In the genomic region with DNA sequence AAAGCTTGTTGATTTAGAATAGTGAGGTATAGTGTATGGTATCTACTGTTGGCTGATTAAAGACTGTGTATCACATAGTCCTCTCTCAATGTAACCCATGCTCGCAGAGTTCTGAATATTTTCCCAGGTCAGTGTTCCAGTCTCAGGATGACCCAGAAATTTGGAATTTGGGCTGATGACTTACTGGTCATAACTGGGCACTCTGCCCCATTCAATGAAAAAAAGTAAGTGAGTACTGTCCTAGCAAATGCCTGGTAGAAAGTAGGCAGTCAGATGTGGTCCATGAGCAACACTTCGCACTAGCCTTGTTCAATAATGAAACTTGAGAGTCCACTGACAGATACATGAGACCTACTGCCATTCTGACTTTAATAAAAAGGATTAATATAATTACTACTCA, we compare ENCODE assay signal across 26 mouse cellular contexts. TPM values are rescaled to one million over a fixed set of nuclear protein-coding genes. Genes with fewer than 3 reads are reported as not detected.
DNase-seq lines count a peak whose midpoint lies in the region; TF ChIP-seq lines count a peak whose summit lies in the region.
"Had no signal": no experiment of that assay in that cellular context is flagged by ENCODE, and none has a peak within 500 bp of the region (broad histone marks: within the 10 kb centered on the region; RNA-seq: fewer than 3 reads in every experiment).

No protein-coding gene starts in this region.

- peak; percentile 58 for DNase-seq in adrenal gland, adult 2 months
- DNase-seq in adrenal gland, postnatal 10 days: no peak
- DNase-seq in Muller cell, postnatal 12 days (ENCODE audit: inconsistent ontology term): peak; percentile 89
- DNase-seq in adipocyte (ENCODE audit: low spot score): peak; percentile 48
- DNase-seq in lung, adult 18-20 months: no peak
- no peak for DNase-seq in urinary bladder, adult 18-20 months (ENCODE audit: low spot score in 2 of 2)
- DNase-seq in heart, postnatal 25 days (ENCODE audit: low spot score): no peak
- DNase-seq: adrenal gland, postnatal 14 days; B cell, adult 2 months; cerebellum, adult 11 months; cerebellum, adult 18-20 months; cerebellum, adult 8-10 months; cerebellum, adult 9-11 months; cerebellum, postnatal 14 days; cerebellum, postnatal 36 days; embryo, embryonic 11 days; forebrain, postnatal 0 days had no signal

- no peaks in the 10 kb centered on the region for H3K36me3 ChIP-seq in myocyte (ENCODE audit: control insufficient read depth, insufficient read depth)
- H3K36me3 ChIP-seq: embryonic facial prominence, embryonic 13.5 days; embryonic facial prominence, embryonic 15.5 days; forebrain, embryonic 15.5 days; G1E had no signal

- H3K79me2 ChIP-seq in myocyte (ENCODE audit: control insufficient read depth, insufficient read depth): no peaks in the 10 kb centered on the region

- H3K4me2 ChIP-seq in myocyte (ENCODE audit: low read depth): peak overlapping the region; percentile 8
- H3K4me2 ChIP-seq: embryonic facial prominence, embryonic 13.5 days; embryonic facial prominence, embryonic 15.5 days; forebrain, embryonic 13.5 days; forebrain, embryonic 15.5 days had no signal

- H3K27me3 ChIP-seq in myocyte (ENCODE audit: control insufficient read depth, insufficient read depth, insufficient read length): no peaks in the 10 kb centered on the region
- H3K27me3 ChIP-seq: CH12.LX; embryonic facial prominence, embryonic 13.5 days; embryonic facial prominence, embryonic 15.5 days; forebrain, embryonic 13.5 days; forebrain, embryonic 15.5 days had no signal

- no peak overlapping the region for H3K4me3 ChIP-seq in myocyte
- H3K4me3 ChIP-seq: embryonic facial prominence, embryonic 13.5 days; embryonic facial prominence, embryonic 15.5 days; erythroblast, embryonic 14.5 days; forebrain, embryonic 13.5 days; forebrain, embryonic 15.5 days had no signal

- intact Hi-C loops in heart, postnatal 25 days (cut with DNase I): no loop called here

- H3ac ChIP-seq in myocyte (ENCODE audit: control insufficient read depth, insufficient read length): no peak overlapping the region

- no peak for TF ChIP-seq POLR2A in myocyte (IDR thresholded peaks at IDR 0.05; ENCODE audit: insufficient read length, low read depth)

TF ChIP-seq in myocyte, 11 proteins besides CTCF, POLR2A, EP300 and RAD21:
- TF ChIP-seq MYOG (IDR thresholded peaks at IDR 0.05; ENCODE audit: control insufficient read depth in 1 of 3, insufficient read depth in 1 of 3, insufficient read length in 2 of 3, low read depth in 2 of 3) (no peak), TCF12 (IDR thresholded peaks at IDR 0.05; ENCODE audit: insufficient read depth, poor library complexity, severe bottlenecking) (no peak), E2F4 (IDR thresholded peaks at IDR 0.05; ENCODE audit: insufficient read depth) (no peak)

RNA-seq across cellular contexts. Expression of gene Spaca1, which starts 23.2 kb away (rescaled TPM):
- total RNA-seq in adrenal gland, adult 2 months (2021): under 1 TPM; 0.40 to 0.90 TPM
- polyA plus RNA-seq in adrenal gland, adult 2 months (2012; rRNA removed): 0.94 and 1.0 TPM in 2 replicates
- under 1 TPM in 1 of 2 experiments, not detected in 1; 0.75 TPM for total RNA-seq in adrenal gland, postnatal 10 days (2021)
- not detected for polyA plus RNA-seq in myocyte (2012; fragmentation: generic; extraction: Trizol)
- total RNA-seq in heart, postnatal 25 days (2021): not detected
- total RNA-seq: CH12.LX; forebrain, postnatal 0 days; G1E had no signal
- polyA plus RNA-seq: erythroblast, embryonic 14.5 days; G1E; Patski had no signal

Comparison
In these comparisons a context has a peak if more than half of its experiments do, and no peak if none do; other contexts are left out.
1. DNase-seq: peak in adrenal gland, adult 2 months (single experiment), Muller cell, postnatal 12 days (single experiment) and adipocyte (single experiment); none in adrenal gland, postnatal 10 days (single experiment), lung, adult 18-20 months (0 of 2), urinary bladder, adult 18-20 months (0 of 2) and heart, postnatal 25 days (single experiment).